Mouse (Mus musculus): ENCODE measurements around the gene Cdca5. TPM values are rescaled to one million over a fixed set of nuclear protein-coding genes. Genes with fewer than 3 reads are reported as not detected.

Gene Cdca5
- polyA plus RNA-seq, 1 experiment from 2014 or later: 6.8 TPM

DNA sequence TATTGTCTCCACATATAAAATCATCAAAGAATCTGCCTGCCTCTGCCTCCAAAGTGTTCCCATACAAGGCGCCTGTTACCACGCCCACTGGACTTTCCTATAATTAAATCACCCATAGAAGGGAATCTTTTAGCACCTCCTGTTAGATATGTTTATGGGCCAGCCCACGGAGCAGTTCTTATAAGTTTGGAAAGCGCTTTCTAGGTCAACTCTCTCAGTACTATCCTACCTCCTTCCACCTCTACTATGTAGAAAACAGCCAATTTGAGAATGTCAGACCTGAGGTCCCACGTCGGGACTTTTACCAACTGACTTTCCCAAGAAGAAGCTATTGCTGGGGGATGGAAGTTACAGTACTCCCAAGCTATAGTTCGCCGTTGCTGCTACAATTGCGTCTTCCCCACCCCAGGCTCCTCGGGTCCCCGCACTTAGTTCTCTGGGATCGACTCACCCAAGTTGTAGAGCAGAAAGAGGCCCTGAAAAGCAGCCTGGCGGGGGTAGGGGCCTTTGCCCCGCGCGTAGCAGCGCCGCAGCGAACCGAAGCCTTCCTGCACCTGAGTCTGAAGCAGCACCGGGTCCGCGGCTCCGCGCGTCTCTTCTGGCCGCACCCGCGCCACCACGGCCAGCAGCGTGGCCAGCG is 32.7 kb downstream of the Cdca5 start:
- Histone ChIP-seq H3K27me3 (ENCODE audit: control insufficient read depth, insufficient read depth, low read length) (no peaks in the 10 kb centered on the region), H3K27ac (peak overlapping the region; percentile 92), H3K36me3 (replicated peaks; ENCODE audit: control insufficient read depth, insufficient read depth) (peaks cover 51% of the 10 kb centered on the region), H3K9ac (peak overlapping the region; percentile 87), H3K4me2 (replicated peaks) (peak overlapping the region; percentile 94), H3K4me3 (replicated peaks; ENCODE audit: low read length) (peak overlapping the region; percentile 90), H3K4me1 (replicated peaks; ENCODE audit: control insufficient read depth, insufficient read depth, low read length) (peaks cover 23% of the 10 kb centered on the region; the same call in 1 of the 2 replicates), H3K9me3 (ENCODE audit: control insufficient read depth, low read length) (no peaks in the 10 kb centered on the region)
- ATAC-seq (ENCODE audit: low FRiP score) (no peak), DNase-seq (ENCODE audit: low spot score) (no peak)
- 6% methylated on average over 30 of the region's 32 CpGs for WGBS

DNA sequence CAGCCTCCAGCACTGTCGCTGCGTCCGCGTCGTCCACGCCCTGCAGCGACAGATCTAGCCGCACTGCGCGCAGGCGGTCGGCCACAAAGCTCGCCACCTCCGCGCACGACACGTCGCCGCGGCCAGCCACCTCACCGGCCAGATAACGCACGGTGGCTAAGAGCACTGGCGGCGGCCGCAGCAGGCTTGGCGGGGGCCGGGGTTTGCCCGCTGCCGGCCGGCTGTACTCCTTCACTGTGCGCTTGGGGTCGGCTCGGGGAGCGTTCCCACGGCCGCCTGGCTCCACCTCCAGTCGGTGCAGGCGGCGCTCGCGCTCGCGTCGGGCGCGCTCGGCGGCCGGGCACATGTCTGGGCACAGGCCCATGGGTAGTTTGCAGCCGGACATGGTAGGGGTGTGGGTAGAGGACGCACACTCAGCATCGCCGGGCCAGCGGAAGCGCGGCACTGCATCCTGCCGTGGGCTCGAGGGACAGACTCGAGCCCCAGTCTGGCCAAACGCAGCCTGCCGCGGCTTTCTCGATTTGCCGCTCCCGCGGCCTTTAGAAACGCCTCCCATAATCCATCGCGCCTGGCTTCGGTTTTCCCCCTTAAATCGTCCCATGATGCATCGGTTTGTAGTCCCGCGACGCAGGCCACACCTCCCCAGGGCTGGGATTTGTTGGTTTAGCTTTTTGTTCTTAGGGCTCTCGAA is 33.3 kb downstream of the Cdca5 start, which contains the start of gene Sac3d1:
TSS of gene Sac3d1 (minus strand) at position 665 of the 691 bp plus-strand sequence.
- peak; percentile 96 for DNase-seq (ENCODE audit: low spot score)
- Histone ChIP-seq H3K36me3 (replicated peaks; ENCODE audit: control insufficient read depth, insufficient read depth) (peaks cover 48% of the 10 kb centered on the region), H3K9ac (peak within 1 kb of the TSS; percentile 87), H3K4me3 (replicated peaks; ENCODE audit: low read length) (peak within 1 kb of the TSS; percentile 90), H3K9me3 (ENCODE audit: control insufficient read depth, low read length) (no peaks in the 10 kb centered on the region), H3K27me3 (ENCODE audit: control insufficient read depth, insufficient read depth, low read length) (no peaks in the 10 kb centered on the region), H3K27ac (peak within 1 kb of the TSS; percentile 92), H3K4me2 (replicated peaks) (peak within 1 kb of the TSS; percentile 94), H3K4me1 (replicated peaks; ENCODE audit: control insufficient read depth, insufficient read depth, low read length) (peaks cover 23% of the 10 kb centered on the region; the same call in 1 of the 2 replicates)
- peak; percentile 82 for ATAC-seq (ENCODE audit: low FRiP score)
- under 1% methylated on average over 73 of the region's 77 CpGs for WGBS

DNA sequence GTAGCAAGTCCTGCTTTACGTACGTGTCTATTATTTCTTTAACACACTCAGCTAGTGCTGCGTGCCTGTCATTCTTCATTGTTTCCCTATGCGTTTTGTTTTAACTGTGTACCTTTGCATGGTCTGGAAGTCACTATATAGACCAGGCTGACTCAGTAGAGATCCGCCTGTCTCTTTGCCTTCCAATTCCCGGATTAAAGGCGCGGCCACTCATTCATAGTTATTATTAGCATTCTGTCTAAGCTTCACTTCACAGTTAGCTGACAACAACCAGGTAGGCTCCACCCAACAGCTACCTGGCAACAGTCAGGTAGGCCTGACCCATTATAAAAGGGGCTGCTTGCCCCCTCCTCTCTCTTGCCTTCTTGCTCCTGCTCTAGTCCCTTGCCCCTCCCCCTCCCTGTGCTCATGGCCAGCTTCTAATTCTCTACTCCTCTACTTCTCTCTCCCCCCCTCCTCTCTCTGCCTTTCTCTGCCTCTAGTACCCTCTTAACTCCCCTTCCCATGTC is 33.9 kb downstream of the Cdca5 start:
- Histone ChIP-seq H3K9me3 (ENCODE audit: control insufficient read depth, low read length) (no peaks in the 10 kb centered on the region), H3K27me3 (ENCODE audit: control insufficient read depth, insufficient read depth, low read length) (no peaks in the 10 kb centered on the region), H3K4me2 (replicated peaks) (peak overlapping the region; percentile 94), H3K4me1 (replicated peaks; ENCODE audit: control insufficient read depth, insufficient read depth, low read length) (peaks cover 23% of the 10 kb centered on the region; the same call in 1 of the 2 replicates), H3K27ac (peak overlapping the region; percentile 92), H3K9ac (peak overlapping the region; percentile 87), H3K36me3 (replicated peaks; ENCODE audit: control insufficient read depth, insufficient read depth) (peaks cover 46% of the 10 kb centered on the region), H3K4me3 (replicated peaks; ENCODE audit: low read length) (peak overlapping the region; percentile 90)
- WGBS: 0% methylated on average over 8 of the region's 8 CpGs
- ATAC-seq (ENCODE audit: low FRiP score): peak; percentile 59
- DNase-seq (ENCODE audit: low spot score): no peak

DNA sequence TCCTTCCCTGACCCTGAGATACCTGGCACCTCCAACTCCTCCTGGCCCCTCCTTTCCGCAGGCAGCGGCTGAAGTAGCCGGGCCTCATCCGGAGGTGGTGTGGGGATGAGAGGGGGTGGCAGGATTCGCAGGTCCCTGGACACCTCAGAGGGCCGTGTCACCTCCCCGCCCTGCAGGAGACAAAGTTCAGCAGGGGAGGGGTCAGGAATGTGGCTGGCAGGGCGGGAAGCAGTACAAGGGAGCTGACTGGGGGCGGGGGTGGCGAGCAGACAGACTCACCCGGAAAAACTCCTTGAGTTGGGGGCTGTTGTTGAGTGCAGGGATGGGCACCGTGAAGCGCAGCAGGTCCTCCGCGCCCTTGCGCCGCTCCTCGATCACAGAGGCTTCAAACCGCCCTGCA is 37.0 kb downstream of the Cdca5 start:
- Histone ChIP-seq H3K4me1 (replicated peaks; ENCODE audit: control insufficient read depth, insufficient read depth, low read length) (peaks cover 19% of the 10 kb centered on the region; the same call in 1 of the 2 replicates), H3K9me3 (ENCODE audit: control insufficient read depth, low read length) (no peaks in the 10 kb centered on the region), H3K36me3 (replicated peaks; ENCODE audit: control insufficient read depth, insufficient read depth) (peaks cover 20% of the 10 kb centered on the region), H3K4me2 (replicated peaks) (no peak overlapping the region), H3K27me3 (ENCODE audit: control insufficient read depth, insufficient read depth, low read length) (no peaks in the 10 kb centered on the region), H3K9ac (0 out of 2 replicates have a peak overlapping the region, but pooled peaks have one; percentile 11), H3K4me3 (replicated peaks; ENCODE audit: low read length) (no peak overlapping the region), H3K27ac (no peak overlapping the region)
- ATAC-seq (ENCODE audit: low FRiP score): no peak
- no peak for DNase-seq (ENCODE audit: low spot score)
- WGBS: 41% methylated on average over 19 of the region's 19 CpGs

DNA sequence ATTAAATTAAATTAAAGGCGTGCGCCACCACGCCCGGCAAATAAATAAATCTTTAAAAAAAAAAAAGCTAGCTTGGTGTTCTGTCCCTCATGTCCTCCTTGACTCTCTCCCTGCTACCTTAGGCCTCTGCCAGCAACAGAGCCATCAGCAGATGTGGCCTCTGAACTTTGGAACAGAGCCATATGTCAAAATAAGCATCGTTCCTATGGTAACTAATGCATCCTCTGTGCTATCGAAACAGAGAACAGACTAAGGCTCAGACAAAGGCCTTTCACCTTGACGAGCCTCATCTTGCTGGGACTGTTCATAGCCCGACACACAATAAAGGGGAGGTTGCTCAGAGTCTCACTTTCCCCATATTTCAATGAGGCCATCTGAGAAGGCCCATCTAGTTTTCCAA is 38.5 kb downstream of the Cdca5 start:
- H3K27me3 ChIP-seq (ENCODE audit: control insufficient read depth, insufficient read depth, low read length): no peaks in the 10 kb centered on the region
- DNase-seq (ENCODE audit: low spot score): peak; percentile 48
- H3K4me1 ChIP-seq (replicated peaks; ENCODE audit: control insufficient read depth, insufficient read depth, low read length): peaks cover 15% of the 10 kb centered on the region; the same call in 1 of the 2 replicates
- H3K9me3 ChIP-seq (ENCODE audit: control insufficient read depth, low read length): no peaks in the 10 kb centered on the region
- peaks cover 20% of the 10 kb centered on the region for H3K36me3 ChIP-seq (replicated peaks; ENCODE audit: control insufficient read depth, insufficient read depth)
- no peak overlapping the region for H3K4me3 ChIP-seq (replicated peaks; ENCODE audit: low read length)
- peak overlapping the region; percentile 8; the same call in 1 of the 2 replicates for H3K9ac ChIP-seq
- 0 out of 2 replicates have a peak overlapping the region, but pooled peaks have one; percentile 16 for H3K27ac ChIP-seq
- H3K4me2 ChIP-seq (replicated peaks): no peak overlapping the region
- 57% methylated on average over 8 of the region's 8 CpGs for WGBS
- ATAC-seq (ENCODE audit: low FRiP score): no peak

DNA sequence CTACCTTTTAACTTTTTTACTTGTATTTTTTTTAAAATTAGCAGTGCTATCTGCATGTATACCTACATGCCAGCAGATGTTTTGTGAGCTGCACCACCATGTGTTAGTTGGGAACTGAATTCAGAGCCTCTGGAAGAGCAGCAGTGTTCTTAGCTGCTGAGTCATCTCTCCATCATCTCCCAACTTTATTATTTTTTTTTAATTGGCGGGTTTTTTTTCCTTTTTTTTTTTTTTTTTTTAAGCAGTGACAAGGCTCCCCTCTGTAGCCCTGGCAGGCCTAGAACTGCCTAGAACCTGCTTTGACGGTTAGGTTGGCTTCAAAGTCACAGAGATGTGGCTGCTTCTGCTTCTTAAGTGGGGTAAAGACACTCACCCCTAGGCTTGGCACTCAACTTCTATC is 40.1 kb downstream of the Cdca5 start:
- 0 out of 2 replicates have a peak, but pooled peaks cover 4% of the 10 kb centered on the region for H3K4me1 ChIP-seq (replicated peaks; ENCODE audit: control insufficient read depth, insufficient read depth, low read length)
- DNase-seq (ENCODE audit: low spot score) (no peak), ATAC-seq (ENCODE audit: low FRiP score) (no peak)
- no peak overlapping the region for H3K9ac ChIP-seq
- no peak overlapping the region for H3K4me3 ChIP-seq (replicated peaks; ENCODE audit: low read length)
- H3K27ac ChIP-seq: no peak overlapping the region
- no peak overlapping the region for H3K4me2 ChIP-seq (replicated peaks)
- H3K27me3 ChIP-seq (ENCODE audit: control insufficient read depth, insufficient read depth, low read length): no peaks in the 10 kb centered on the region
- H3K36me3 ChIP-seq (replicated peaks; ENCODE audit: control insufficient read depth, insufficient read depth): peaks cover 14% of the 10 kb centered on the region
- no peaks in the 10 kb centered on the region for H3K9me3 ChIP-seq (ENCODE audit: control insufficient read depth, low read length)
- WGBS: 88% methylated on average over 2 of the region's 2 CpGs

DNA sequence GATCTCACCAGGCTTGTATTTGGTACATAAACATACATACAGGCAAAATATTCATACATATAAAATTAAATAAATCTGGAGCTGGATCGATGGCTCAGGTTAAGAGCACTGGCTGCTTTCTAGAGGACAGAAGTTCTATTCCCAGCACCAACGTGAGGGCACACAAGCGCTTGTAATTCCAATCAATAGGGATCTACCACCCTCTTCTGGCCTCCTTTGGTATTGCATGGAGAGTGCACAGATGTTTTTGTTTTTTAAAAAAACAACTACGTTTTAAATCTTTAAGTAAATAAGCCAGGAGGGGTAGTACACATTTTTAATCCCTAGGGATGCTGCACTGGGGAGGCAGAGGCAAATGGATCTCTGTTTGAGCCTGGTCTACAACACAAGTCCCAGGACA is 41.5 kb downstream of the Cdca5 start:
- Histone ChIP-seq H3K36me3 (replicated peaks; ENCODE audit: control insufficient read depth, insufficient read depth) (peaks cover 11% of the 10 kb centered on the region), H3K4me1 (replicated peaks; ENCODE audit: control insufficient read depth, insufficient read depth, low read length) (0 out of 2 replicates have a peak, but pooled peaks cover 4% of the 10 kb centered on the region), H3K9me3 (ENCODE audit: control insufficient read depth, low read length) (no peaks in the 10 kb centered on the region), H3K9ac (no peak overlapping the region), H3K4me2 (replicated peaks) (no peak overlapping the region), H3K27me3 (ENCODE audit: control insufficient read depth, insufficient read depth, low read length) (no peaks in the 10 kb centered on the region), H3K4me3 (replicated peaks; ENCODE audit: low read length) (no peak overlapping the region), H3K27ac (no peak overlapping the region)
- WGBS: 27% methylated on average over 4 of the region's 4 CpGs
- DNase-seq (ENCODE audit: low spot score): peak; percentile 70
- no peak for ATAC-seq (ENCODE audit: low FRiP score)

DNA sequence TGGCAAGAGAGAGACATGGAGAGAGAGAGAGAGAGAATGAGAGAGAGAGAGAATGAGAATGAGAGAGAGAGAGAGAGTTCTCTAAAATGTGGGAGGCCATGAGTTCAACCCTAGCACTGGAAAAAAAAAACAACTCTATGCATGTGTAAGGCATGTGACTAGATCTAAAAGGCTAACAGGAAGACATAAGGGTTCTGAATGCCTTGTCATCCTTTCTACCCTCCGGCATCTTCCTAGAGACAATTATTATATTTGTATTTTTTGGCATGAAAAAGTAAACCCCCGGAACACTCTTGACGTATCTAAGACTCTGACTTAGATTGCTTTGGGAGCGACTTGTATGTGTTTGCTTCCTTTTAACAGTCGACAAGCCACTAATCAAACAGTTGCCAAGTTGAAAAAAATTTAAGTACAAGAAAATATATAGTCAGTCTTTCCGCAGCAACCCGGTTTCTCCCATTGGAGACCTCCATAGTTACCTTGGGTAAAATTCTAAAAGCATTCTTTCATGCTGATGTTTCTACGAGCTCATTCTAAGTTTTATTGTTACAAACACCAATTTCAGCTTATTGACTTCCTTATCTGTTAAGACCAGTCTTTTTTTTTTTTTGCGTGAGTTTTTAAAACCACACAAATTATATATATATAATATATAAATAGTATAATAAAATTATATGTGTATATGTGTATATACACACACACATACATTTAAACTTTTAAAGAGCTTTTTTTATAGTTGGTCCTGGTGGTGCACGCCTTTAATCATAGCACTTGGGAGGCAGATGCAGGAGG is 42.2 kb downstream of the Cdca5 start:
- no peaks in the 10 kb centered on the region for H3K27me3 ChIP-seq (ENCODE audit: control insufficient read depth, insufficient read depth, low read length)
- peak overlapping the region; percentile 90 for H3K27ac ChIP-seq
- DNase-seq (ENCODE audit: low spot score) (no peak), ATAC-seq (ENCODE audit: low FRiP score) (no peak)
- 0 out of 2 replicates have a peak, but pooled peaks cover 4% of the 10 kb centered on the region for H3K4me1 ChIP-seq (replicated peaks; ENCODE audit: control insufficient read depth, insufficient read depth, low read length)
- H3K4me2 ChIP-seq (replicated peaks): peak overlapping the region; percentile 57
- H3K36me3 ChIP-seq (replicated peaks; ENCODE audit: control insufficient read depth, insufficient read depth): peaks cover 4% of the 10 kb centered on the region; the same call in 1 of the 2 replicates
- peak overlapping the region; percentile 74; the same call in 1 of the 2 replicates for H3K9ac ChIP-seq
- H3K4me3 ChIP-seq (replicated peaks; ENCODE audit: low read length): peak overlapping the region; percentile 55
- WGBS: 76% methylated on average over 10 of the region's 10 CpGs
- no peaks in the 10 kb centered on the region for H3K9me3 ChIP-seq (ENCODE audit: control insufficient read depth, low read length)

Measured in hindbrain, embryonic 14.5 days (tissue).